ENCODE assay signal across 16 mouse cellular contexts in the genomic region with DNA sequence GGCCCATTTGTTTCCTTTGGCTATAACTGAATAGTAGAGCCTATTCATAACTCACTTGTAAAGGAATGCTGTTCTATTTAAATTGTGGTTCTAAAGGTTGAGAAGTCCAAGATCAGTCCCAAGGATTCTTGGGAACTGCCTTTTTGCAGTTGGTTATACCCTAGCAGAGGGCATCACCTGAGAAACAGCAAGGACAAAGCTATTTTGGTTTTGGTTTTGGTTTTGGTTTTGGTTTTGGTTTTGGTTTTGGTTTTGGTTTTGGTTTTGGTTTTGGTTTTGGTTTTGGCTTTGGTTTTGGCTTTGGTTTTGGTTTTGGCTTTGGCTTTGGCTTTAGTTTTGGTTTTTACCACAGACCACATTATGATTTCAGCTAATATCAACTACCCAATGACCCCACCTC.
"Had no signal": no experiment of that assay in that cellular context is flagged by ENCODE, and none has a peak within 500 bp of the region (broad histone marks: within the 10 kb centered on the region; RNA-seq: fewer than 3 reads in every experiment).

No protein-coding gene starts in this region.

- H3K27ac ChIP-seq: liver, embryonic 14.5 days; midbrain, embryonic 10.5 days; midbrain, embryonic 12.5 days; neural tube, embryonic 12.5 days; stomach, embryonic 15.5 days; stomach, postnatal 0 days had no signal

- ATAC-seq: midbrain, embryonic 16.5 days had no signal

- H3K36me3 ChIP-seq: midbrain, embryonic 10.5 days; midbrain, embryonic 12.5 days; neural tube, embryonic 12.5 days; stomach, embryonic 15.5 days had no signal

- H3K27me3 ChIP-seq: midbrain, embryonic 12.5 days; neural tube, embryonic 12.5 days; stomach, embryonic 15.5 days had no signal

- H3K4me3 ChIP-seq: midbrain, embryonic 10.5 days; midbrain, embryonic 12.5 days; myocyte; neural tube, embryonic 12.5 days; stomach, embryonic 15.5 days had no signal

- DNase-seq: lung, adult 18-20 months; lung, embryonic 14.5 days; lung, postnatal 10 days; lung, postnatal 4 days; right cerebral cortex, postnatal 14 days; thymus, adult 2 months; thymus, postnatal 25 days; thymus, postnatal 4 days had no signal
